Mouse (Mus musculus): ENCODE results near the gene Xrcc5. TPM values are rescaled to one million over a fixed set of nuclear protein-coding genes. Genes with fewer than 3 reads are reported as not detected.

Gene Xrcc5
- polyA plus RNA-seq, 1 experiment from 2014 or later, result 43.6 TPM

GRCm38 (mm10) chr1:72409936-72410335 is 102.7 kb downstream of the Xrcc5 start:
- Histone ChIP-seq H3K36me3 (ENCODE audit: control insufficient read depth, insufficient read depth, low read length) (no peaks in the 10 kb centered on the region), H3K4me1 (ENCODE audit: control insufficient read depth, insufficient read depth, low read length) (no peaks in the 10 kb centered on the region), H3K9ac (replicated peaks; ENCODE audit: low read depth, low read length) (no peak overlapping the region), H3K4me3 (ENCODE audit: low read depth, low read length) (no peak overlapping the region), H3K9me3 (ENCODE audit: control insufficient read depth, low read depth, low read length) (no peaks in the 10 kb centered on the region), H3K27me3 (ENCODE audit: control insufficient read depth, insufficient read depth, low read length) (no peaks in the 10 kb centered on the region), H3K4me2 (replicated peaks; ENCODE audit: low read depth, low read length) (no peak overlapping the region), H3K27ac (ENCODE audit: low read length) (no peak overlapping the region)
- no peak for ATAC-seq (ENCODE audit: insufficient number of reproducible peaks, insufficient read depth, low FRiP score, low read depth)
- WGBS, result 79% methylated on average over 5 of the region's 5 CpGs

GRCm38 (mm10) chr1:72411108-72411507 is 103.9 kb downstream of the Xrcc5 start:
- H3K9ac ChIP-seq (replicated peaks; ENCODE audit: low read depth, low read length), result no peak overlapping the region
- H3K36me3 ChIP-seq (ENCODE audit: control insufficient read depth, insufficient read depth, low read length), result no peaks in the 10 kb centered on the region
- H3K4me2 ChIP-seq (replicated peaks; ENCODE audit: low read depth, low read length), result no peak overlapping the region
- H3K4me1 ChIP-seq (ENCODE audit: control insufficient read depth, insufficient read depth, low read length), result no peaks in the 10 kb centered on the region
- ATAC-seq (ENCODE audit: insufficient number of reproducible peaks, insufficient read depth, low FRiP score, low read depth), result no peak
- H3K9me3 ChIP-seq (ENCODE audit: control insufficient read depth, low read depth, low read length), result no peaks in the 10 kb centered on the region
- H3K27ac ChIP-seq (ENCODE audit: low read length), result no peak overlapping the region
- 90% methylated on average over 8 of the region's 8 CpGs for WGBS
- H3K27me3 ChIP-seq (ENCODE audit: control insufficient read depth, insufficient read depth, low read length), result no peaks in the 10 kb centered on the region
- no peak overlapping the region for H3K4me3 ChIP-seq (ENCODE audit: low read depth, low read length)

- H3K36me3 ChIP-seq (ENCODE audit: control insufficient read depth, insufficient read depth, low read length), result no peaks in the 10 kb centered on the region
- WGBS, result 85% methylated on average over 8 of the region's 8 CpGs
- H3K9me3 ChIP-seq (ENCODE audit: control insufficient read depth, low read depth, low read length), result no peaks in the 10 kb centered on the region
- no peak for ATAC-seq (ENCODE audit: insufficient number of reproducible peaks, insufficient read depth, low FRiP score, low read depth)
- H3K4me1 ChIP-seq (ENCODE audit: control insufficient read depth, insufficient read depth, low read length), result no peaks in the 10 kb centered on the region
- H3K4me3 ChIP-seq (ENCODE audit: low read depth, low read length), result no peak overlapping the region
- no peak overlapping the region for H3K4me2 ChIP-seq (replicated peaks; ENCODE audit: low read depth, low read length)
- no peak overlapping the region for H3K9ac ChIP-seq (replicated peaks; ENCODE audit: low read depth, low read length)
- H3K27ac ChIP-seq (ENCODE audit: low read length), result no peak overlapping the region
- no peaks in the 10 kb centered on the region for H3K27me3 ChIP-seq (ENCODE audit: control insufficient read depth, insufficient read depth, low read length)
Observed at GRCm38 (mm10) chr1:72413205-72413604, 106.0 kb downstream of the Xrcc5 start.

GRCm38 (mm10) chr1:72414133-72414532 is 106.9 kb downstream of the Xrcc5 start:
- no peak overlapping the region for H3K27ac ChIP-seq (ENCODE audit: low read length)
- no peak overlapping the region for H3K9ac ChIP-seq (replicated peaks; ENCODE audit: low read depth, low read length)
- 74% methylated on average over 8 of the region's 8 CpGs for WGBS
- H3K4me2 ChIP-seq (replicated peaks; ENCODE audit: low read depth, low read length), result no peak overlapping the region
- H3K9me3 ChIP-seq (ENCODE audit: control insufficient read depth, low read depth, low read length), result no peaks in the 10 kb centered on the region
- ATAC-seq (ENCODE audit: insufficient number of reproducible peaks, insufficient read depth, low FRiP score, low read depth), result no peak
- H3K27me3 ChIP-seq (ENCODE audit: control insufficient read depth, insufficient read depth, low read length), result no peaks in the 10 kb centered on the region
- H3K4me1 ChIP-seq (ENCODE audit: control insufficient read depth, insufficient read depth, low read length), result no peaks in the 10 kb centered on the region
- no peak overlapping the region for H3K4me3 ChIP-seq (ENCODE audit: low read depth, low read length)
- no peaks in the 10 kb centered on the region for H3K36me3 ChIP-seq (ENCODE audit: control insufficient read depth, insufficient read depth, low read length)

GRCm38 (mm10) chr1:72414561-72415253 is 107.5 kb downstream of the Xrcc5 start:
- H3K36me3 ChIP-seq (ENCODE audit: control insufficient read depth, insufficient read depth, low read length), result no peaks in the 10 kb centered on the region
- no peak for ATAC-seq (ENCODE audit: insufficient number of reproducible peaks, insufficient read depth, low FRiP score, low read depth)
- H3K4me1 ChIP-seq (ENCODE audit: control insufficient read depth, insufficient read depth, low read length), result no peaks in the 10 kb centered on the region
- H3K27me3 ChIP-seq (ENCODE audit: control insufficient read depth, insufficient read depth, low read length), result no peaks in the 10 kb centered on the region
- H3K4me3 ChIP-seq (ENCODE audit: low read depth, low read length), result no peak overlapping the region
- H3K9ac ChIP-seq (replicated peaks; ENCODE audit: low read depth, low read length), result no peak overlapping the region
- H3K27ac ChIP-seq (ENCODE audit: low read length), result no peak overlapping the region
- H3K4me2 ChIP-seq (replicated peaks; ENCODE audit: low read depth, low read length), result no peak overlapping the region
- 63% methylated on average over 8 of the region's 8 CpGs for WGBS
- H3K9me3 ChIP-seq (ENCODE audit: control insufficient read depth, low read depth, low read length), result no peaks in the 10 kb centered on the region

GRCm38 (mm10) chr1:72418744-72419655 is 111.8 kb downstream of the Xrcc5 start:
- no peaks in the 10 kb centered on the region for H3K36me3 ChIP-seq (ENCODE audit: control insufficient read depth, insufficient read depth, low read length)
- no peak overlapping the region for H3K4me3 ChIP-seq (ENCODE audit: low read depth, low read length)
- no peaks in the 10 kb centered on the region for H3K27me3 ChIP-seq (ENCODE audit: control insufficient read depth, insufficient read depth, low read length)
- no peak for ATAC-seq (ENCODE audit: insufficient number of reproducible peaks, insufficient read depth, low FRiP score, low read depth)
- no peak overlapping the region for H3K4me2 ChIP-seq (replicated peaks; ENCODE audit: low read depth, low read length)
- no peak overlapping the region for H3K9ac ChIP-seq (replicated peaks; ENCODE audit: low read depth, low read length)
- H3K4me1 ChIP-seq (ENCODE audit: control insufficient read depth, insufficient read depth, low read length), result no peaks in the 10 kb centered on the region
- H3K9me3 ChIP-seq (ENCODE audit: control insufficient read depth, low read depth, low read length), result no peaks in the 10 kb centered on the region
- no peak overlapping the region for H3K27ac ChIP-seq (ENCODE audit: low read length)
- WGBS, result 77% methylated on average over 8 of the region's 8 CpGs

GRCm38 (mm10) chr1:72420220-72420619 is 113.0 kb downstream of the Xrcc5 start:
- no peak overlapping the region for H3K9ac ChIP-seq (replicated peaks; ENCODE audit: low read depth, low read length)
- no peak for ATAC-seq (ENCODE audit: insufficient number of reproducible peaks, insufficient read depth, low FRiP score, low read depth)
- H3K27me3 ChIP-seq (ENCODE audit: control insufficient read depth, insufficient read depth, low read length), result no peaks in the 10 kb centered on the region
- WGBS, result 79% methylated on average over 2 of the region's 2 CpGs
- no peak overlapping the region for H3K27ac ChIP-seq (ENCODE audit: low read length)
- H3K4me1 ChIP-seq (ENCODE audit: control insufficient read depth, insufficient read depth, low read length), result no peaks in the 10 kb centered on the region
- no peak overlapping the region for H3K4me2 ChIP-seq (replicated peaks; ENCODE audit: low read depth, low read length)
- H3K4me3 ChIP-seq (ENCODE audit: low read depth, low read length), result no peak overlapping the region
- no peaks in the 10 kb centered on the region for H3K9me3 ChIP-seq (ENCODE audit: control insufficient read depth, low read depth, low read length)
- H3K36me3 ChIP-seq (ENCODE audit: control insufficient read depth, insufficient read depth, low read length), result no peaks in the 10 kb centered on the region

- Histone ChIP-seq H3K9me3 (ENCODE audit: control insufficient read depth, low read depth, low read length) (no peaks in the 10 kb centered on the region), H3K27ac (ENCODE audit: low read length) (no peak overlapping the region), H3K4me1 (ENCODE audit: control insufficient read depth, insufficient read depth, low read length) (no peaks in the 10 kb centered on the region), H3K36me3 (ENCODE audit: control insufficient read depth, insufficient read depth, low read length) (no peaks in the 10 kb centered on the region), H3K4me2 (replicated peaks; ENCODE audit: low read depth, low read length) (no peak overlapping the region), H3K9ac (replicated peaks; ENCODE audit: low read depth, low read length) (no peak overlapping the region), H3K27me3 (ENCODE audit: control insufficient read depth, insufficient read depth, low read length) (no peaks in the 10 kb centered on the region), H3K4me3 (ENCODE audit: low read depth, low read length) (no peak overlapping the region)
- 88% methylated on average over 4 of the region's 4 CpGs for WGBS
- ATAC-seq (ENCODE audit: insufficient number of reproducible peaks, insufficient read depth, low FRiP score, low read depth), result no peak
Observed at GRCm38 (mm10) chr1:72422121-72422520, 114.9 kb downstream of the Xrcc5 start.
